Mouse (Mus musculus) embryonic fibroblast, embryonic 13.5 days (primary cell): ENCODE data around the gene Commd7.

Experiments
- CTCF ChIP-seq: IDR thresholded peaks from 2 replicates; pipeline ENCODE4 v1.5.1; 2011; ENCODE audit warnings: mild to moderate bottlenecking, control low read depth, low read length, moderate library complexity, borderline replicate concordance; ENCODE audit not compliant: insufficient read depth
- POLR2A ChIP-seq: IDR thresholded peaks from 2 replicates; pipeline ENCODE4 v1.6.1; 2011; ENCODE audit warnings: low read depth, mild to moderate bottlenecking, control low read depth, low read length, moderate library complexity

DNA sequence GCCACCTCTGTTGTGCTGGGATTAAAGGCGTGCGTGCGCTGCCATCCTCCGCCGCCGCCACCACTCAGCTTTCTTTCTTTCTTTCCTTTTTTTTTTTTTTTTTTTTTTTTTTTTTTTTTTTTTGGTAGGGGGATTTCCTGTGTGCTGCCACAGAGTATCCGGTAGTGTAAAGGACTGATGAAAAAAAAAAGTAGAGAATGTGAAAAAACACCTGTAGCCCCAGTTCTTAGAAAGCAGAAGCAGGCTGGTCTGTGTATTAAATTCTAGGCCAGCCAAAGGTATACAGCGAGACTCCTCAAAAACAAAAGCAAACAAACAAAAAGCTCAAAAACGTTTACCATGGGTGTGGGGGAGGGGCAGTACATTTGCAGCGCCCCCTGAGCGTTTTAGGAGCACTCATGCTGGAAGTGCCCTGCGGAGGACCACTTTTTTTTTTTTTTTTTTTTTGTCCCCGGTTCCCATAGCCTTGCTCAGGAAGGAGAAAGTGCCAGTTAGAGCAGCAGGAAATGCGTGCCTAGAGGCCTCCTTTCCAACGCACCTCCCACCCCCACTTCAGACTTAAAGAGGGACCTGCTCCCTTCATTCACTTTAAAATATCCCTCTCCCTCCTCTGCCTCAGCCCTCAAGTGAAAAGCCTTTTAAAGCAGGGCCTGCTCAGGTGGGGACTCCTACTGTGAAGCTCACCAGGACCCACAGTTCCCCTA lies 6.5 kb upstream of the Commd7 start:
- TF ChIP-seq CTCF (no peak), POLR2A (no peak)
